Mouse (Mus musculus) forebrain, embryonic 12.5 days (tissue): ENCODE measurements at regions not wholly inside any gene's neighbourhood (a gene's known extent, or its start where the extent isn't known, plus 50 kb on each side); places are given as distances from the start of the nearest gene placed in this dataset.

ENCODE experiments used
- ATAC-seq: fragments of 200-750 bp; cut with Nextera tagmentation; 2 replicates; pipeline ENCODE4 v1.8.0; 2017; ENCODE audit warnings: moderate TSS enrichment; ENCODE audit not compliant: low FRiP score
- H3K27ac ChIP-seq: fragments of 300-500 bp; sonication (generic); 2 replicates; pipeline ENCODE4 v1.5.1; 2016; ENCODE audit warnings: mild to moderate bottlenecking
- H3K27me3 ChIP-seq: fragments of 300-500 bp; sonication (generic); 2 replicates; pipeline ENCODE4 v1.6.1; 2016; ENCODE audit warnings: mild to moderate bottlenecking
- H3K36me3 ChIP-seq: fragments of 300-500 bp; sonication (generic); replicated peaks from 2 replicates; pipeline ENCODE4 v1.6.1; 2016; ENCODE audit warnings: mild to moderate bottlenecking
- H3K4me1 ChIP-seq: fragments of 300-500 bp; sonication (generic); 2 replicates; pipeline ENCODE4 v1.6.1; 2016
- H3K4me2 ChIP-seq: fragments of 300-500 bp; sonication (generic); 2 replicates; pipeline ENCODE4 v1.6.1; 2016; ENCODE audit warnings: mild to moderate bottlenecking, moderate library complexity
- H3K4me3 ChIP-seq: fragments of 300-500 bp; sonication (generic); replicated peaks from 2 replicates; pipeline ENCODE4 v1.5.1; 2016; ENCODE audit warnings: mild to moderate bottlenecking
- H3K9ac ChIP-seq: fragments of 300-500 bp; sonication (generic); 2 replicates; pipeline ENCODE4 v1.6.1; 2016; ENCODE audit warnings: mild to moderate bottlenecking
- H3K9me3 ChIP-seq: fragments of 300-500 bp; sonication (generic); 2 replicates; pipeline ENCODE4 v1.6.1; 2016
- WGBS: fragments of 180-500 bp; shearing (Covaris S2); methylation state at CpG from one replicate; pipeline ENCODE4 v1.1.7; 2016; 5-methylcytosine and 5-hydroxymethylcytosine counted together

DNA sequence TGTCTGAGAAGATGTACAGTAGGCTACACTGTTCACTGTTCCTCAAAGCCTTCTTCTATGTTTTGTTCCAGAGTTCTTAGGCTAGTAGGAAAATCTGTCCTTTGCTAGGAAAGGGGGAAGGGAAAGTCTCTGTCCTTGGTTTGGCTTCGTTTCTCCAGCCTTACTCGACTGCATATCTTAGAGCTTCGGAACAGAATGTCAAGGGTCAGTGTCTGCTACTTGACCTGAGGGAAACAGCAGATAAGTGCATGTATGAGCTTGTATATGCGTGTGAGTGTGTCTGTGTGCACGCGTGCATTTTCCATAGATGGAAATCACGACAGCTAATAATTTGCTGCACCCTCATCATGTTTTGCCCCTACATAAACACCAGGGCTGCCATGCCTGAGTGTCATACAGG, 52.6 kb upstream of the Tgfbr2 start:
- H3K9me3 ChIP-seq, result no peaks in the 10 kb centered on the region
- no peak overlapping the region for H3K4me2 ChIP-seq
- 88% methylated on average over 7 of the region's 7 CpGs for WGBS
- no peaks in the 10 kb centered on the region for H3K4me1 ChIP-seq
- H3K4me3 ChIP-seq, result no peak overlapping the region
- H3K9ac ChIP-seq, result no peak overlapping the region
- H3K27ac ChIP-seq, result no peak overlapping the region
- H3K36me3 ChIP-seq, result no peaks in the 10 kb centered on the region
- ATAC-seq, result no peak
- 0 out of 2 replicates have a peak, but pooled peaks cover 2% of the 10 kb centered on the region for H3K27me3 ChIP-seq
